Mouse (Mus musculus) heart, adult 2 months (tissue): ENCODE measurements around the gene Socs3. TPM values are rescaled to one million over a fixed set of nuclear protein-coding genes. Genes with fewer than 3 reads are reported as not detected.

Experiments
- DNase-seq, 2 experiments: peaks; one replicate each; pipeline ENCODE4 v3.0.0; 2021
- H3K27ac ChIP-seq: fragments of 200-600 bp; 2 replicates; pipeline ENCODE4 v1.8.1; 2022
- H3K27me3 ChIP-seq: fragments of 200-500 bp; 2 replicates; pipeline ENCODE4 v1.6.1; 2012; ENCODE audit warnings: mild to moderate bottlenecking, low read length, inconsistent platforms, mixed read lengths; ENCODE audit not compliant: control insufficient read depth, insufficient read depth
- H3K36me3 ChIP-seq: fragments of 200-500 bp; 2 replicates; pipeline ENCODE4 v1.6.1; 2012; ENCODE audit warnings: low read length, inconsistent platforms; ENCODE audit not compliant: control insufficient read depth, insufficient read depth
- H3K4me1 ChIP-seq: fragments of 200-500 bp; 2 replicates; pipeline ENCODE4 v1.6.1; 2011; ENCODE audit warnings: low read length; ENCODE audit not compliant: control insufficient read depth, insufficient read depth
- H3K4me3 ChIP-seq: fragments of 200-600 bp; 2 replicates; pipeline ENCODE4 v1.8.1; 2022
- H3K79me2 ChIP-seq: fragments of 200-500 bp; replicated peaks from 2 replicates; pipeline ENCODE4 v1.6.1; 2012; ENCODE audit warnings: mild to moderate bottlenecking, inconsistent platforms, low read length, moderate library complexity, mixed read lengths; ENCODE audit not compliant: control insufficient read depth, insufficient read depth
- H3K9ac ChIP-seq: fragments of 200-500 bp; 2 replicates; pipeline ENCODE4 v1.6.1; 2012; ENCODE audit warnings: low read depth, mild to moderate bottlenecking, control low read depth, inconsistent platforms, low read length, mixed read lengths
- CTCF ChIP-seq: fragments of 200-600 bp; IDR thresholded peaks from 2 replicates; pipeline ENCODE4 v1.8.1; 2022; ENCODE audit warnings: antibody characterized with exemption, mild to moderate bottlenecking, moderate library complexity
- EP300 ChIP-seq: fragments of 200-500 bp; IDR thresholded peaks from 2 replicates; pipeline ENCODE4 v1.6.1; 2011; ENCODE audit warnings: low read depth, low read length, control low read depth; ENCODE audit not compliant: insufficient read depth
- POLR2A ChIP-seq: fragments of 200-500 bp; IDR thresholded peaks from 2 replicates; pipeline ENCODE4 v1.6.1; 2011; ENCODE audit warnings: mild to moderate bottlenecking, low read depth, low read length, control low read depth; ENCODE audit not compliant: insufficient read depth
- WGBS: fragments of 180-500 bp; shearing (Covaris S2); methylation state at CpG from one replicate; pipeline ENCODE4 v1.1.7; 2018; 5-methylcytosine and 5-hydroxymethylcytosine counted together
- intact Hi-C: fragments of 180-260 bp; cut with DNase I; formaldehyde crosslinking; loops from one replicate; pipeline ENCODE4 v1.15.1; 2025
- polyA plus RNA-seq: library from polyadenylated mRNA; depleted of rRNA; stranded (reverse); fragments of >200 nt; gene quantifications from 2 replicates; pipeline ENCODE4 v1.2.3, GENCODE M21; 2012
- total RNA-seq, 2 experiments: library from RNA; stranded (reverse); gene quantifications; 2 replicates each; pipeline ENCODE4 v1.2.3; 2021

The Socs3 gene
- total and polyA plus RNA-seq, 3 experiments: 2.8 to 4.5 (median 4.4) TPM

GRCm38 (mm10) chr11:117939741-117940285 is 30.0 kb downstream of the Socs3 start:
- H3K27me3 ChIP-seq: no peaks in the 10 kb centered on the region
- H3K4me1 ChIP-seq: peaks cover 24% of the 10 kb centered on the region
- no peak overlapping the region for H3K9ac ChIP-seq
- WGBS: under 1% methylated on average over 7 of the region's 7 CpGs
- no peaks in the 10 kb centered on the region for H3K79me2 ChIP-seq
- intact Hi-C loops: no loop called here
- no peaks in the 10 kb centered on the region for H3K36me3 ChIP-seq
- H3K4me3 ChIP-seq: no peak overlapping the region
- DNase-seq: peak; percentile 88
- peak overlapping the region; percentile 55 for H3K27ac ChIP-seq
- TF ChIP-seq POLR2A: no peak
- TF ChIP-seq EP300: peak; percentile 31; the same call in 1 of the 2 replicates

- 64% methylated on average over 4 of the region's 4 CpGs for WGBS
- intact Hi-C loops: no loop called here
- no peak for TF ChIP-seq EP300
- TF ChIP-seq POLR2A: no peak
- TF ChIP-seq CTCF: no peak
- Histone ChIP-seq H3K79me2 (no peaks in the 10 kb centered on the region), H3K36me3 (no peaks in the 10 kb centered on the region), H3K4me3 (no peak overlapping the region), H3K4me1 (peaks cover 24% of the 10 kb centered on the region), H3K9ac (no peak overlapping the region), H3K27ac (peak overlapping the region; percentile 40), H3K27me3 (no peaks in the 10 kb centered on the region)
- no peak for DNase-seq
These were observed 30.7 kb downstream of the Socs3 start for GRCm38 (mm10) chr11:117939004-117939730.

GRCm38 (mm10) chr11:117936202-117936601 is 33.6 kb downstream of the Socs3 start:
- H3K4me1 ChIP-seq: peaks cover 31% of the 10 kb centered on the region
- no peak overlapping the region for H3K4me3 ChIP-seq
- peak; percentile 76 to 78 for DNase-seq
- no peaks in the 10 kb centered on the region for H3K36me3 ChIP-seq
- WGBS: 16% methylated on average over 8 of the region's 8 CpGs
- TF ChIP-seq EP300: no peak
- intact Hi-C loops: no loop called here
- H3K79me2 ChIP-seq: no peaks in the 10 kb centered on the region
- H3K27me3 ChIP-seq: no peaks in the 10 kb centered on the region
- H3K9ac ChIP-seq: no peak overlapping the region
- peak overlapping the region; percentile 39 for H3K27ac ChIP-seq

GRCm38 (mm10) chr11:117935616-117936015 is 34.2 kb downstream of the Socs3 start:
- H3K4me3 ChIP-seq: no peak overlapping the region
- intact Hi-C loops: loop anchor here (1.0 kb wide), 1 partner anchor 35 kb away; the partner anchor contains the start of gene Socs3
- peaks cover 31% of the 10 kb centered on the region for H3K4me1 ChIP-seq
- H3K36me3 ChIP-seq: no peaks in the 10 kb centered on the region
- no peaks in the 10 kb centered on the region for H3K79me2 ChIP-seq
- H3K27me3 ChIP-seq: no peaks in the 10 kb centered on the region
- H3K9ac ChIP-seq: peak overlapping the region; percentile 13
- peak; percentile 78 to 84 for DNase-seq
- whole genome bisulfite sequencing: 39% methylated on average over 9 of the region's 9 CpGs
- TF ChIP-seq POLR2A (no peak), CTCF (no peak), EP300 (0 out of 2 replicates have a peak, but pooled peaks have one; percentile 52)
- H3K27ac ChIP-seq: peak overlapping the region; percentile 39

- DNase-seq: no peak
- no peaks in the 10 kb centered on the region for H3K27me3 ChIP-seq
- 66% methylated on average over 5 of the region's 5 CpGs for WGBS
- intact Hi-C loops: loop anchor here (1.0 kb wide), 1 partner anchor 36 kb away; the partner anchor contains the start of gene Socs3
- no peak for TF ChIP-seq POLR2A
- TF ChIP-seq CTCF: no peak
- TF ChIP-seq EP300: no peak
- no peak overlapping the region for H3K9ac ChIP-seq
- H3K4me1 ChIP-seq: peaks cover 26% of the 10 kb centered on the region
- H3K36me3 ChIP-seq: no peaks in the 10 kb centered on the region
- H3K27ac ChIP-seq: peak overlapping the region; percentile 39
- no peak overlapping the region for H3K4me3 ChIP-seq
- no peaks in the 10 kb centered on the region for H3K79me2 ChIP-seq
These were observed 35.1 kb downstream of the Socs3 start for GRCm38 (mm10) chr11:117934576-117935368.

- Histone ChIP-seq H3K4me3 (no peak overlapping the region), H3K27me3 (no peaks in the 10 kb centered on the region), H3K4me1 (peaks cover 23% of the 10 kb centered on the region), H3K27ac (no peak overlapping the region), H3K9ac (no peak overlapping the region), H3K36me3 (no peaks in the 10 kb centered on the region), H3K79me2 (no peaks in the 10 kb centered on the region)
- peak; percentile 76 to 82 for DNase-seq
- intact Hi-C loops: no loop called here
- WGBS: 39% methylated on average over 2 of the region's 2 CpGs
- TF ChIP-seq CTCF (no peak), EP300 (no peak)
These were observed 35.7 kb downstream of the Socs3 start for GRCm38 (mm10) chr11:117934168-117934567.
